Mouse (Mus musculus) liver, postnatal 0 days (tissue): ENCODE measurements around the gene Ino80. TPM values are rescaled to one million over a fixed set of nuclear protein-coding genes. Genes with fewer than 3 reads are reported as not detected.
A peak's percentile ranks its signal among the peaks of the same experiment; 100 is the strongest.

Experiments used
- ATAC-seq: fragments of 200-750 bp; cut with Nextera tagmentation; 2 replicates; pipeline ENCODE4 v1.8.0; 2017; ENCODE audit warnings: mild to moderate bottlenecking, moderate library complexity
- DNase-seq: peaks from one replicate; pipeline ENCODE4 v3.0.0-alpha.2; 2016
- H3K27ac ChIP-seq: fragments of 300-500 bp; sonication (generic); 2 replicates; pipeline ENCODE4 v1.5.1; 2014; ENCODE audit warnings: antibody characterized with exemption, moderate library complexity, mild to moderate bottlenecking, low read depth
- H3K27me3 ChIP-seq: fragments of 300-500 bp; sonication (generic); 2 replicates; pipeline ENCODE4 v1.6.1; 2014; ENCODE audit warnings: low read length, control low read depth, mixed read lengths; ENCODE audit not compliant: insufficient read depth
- H3K36me3 ChIP-seq: fragments of 300-500 bp; sonication (generic); replicated peaks from 2 replicates; pipeline ENCODE4 v1.6.1; 2014; ENCODE audit warnings: mild to moderate bottlenecking, control low read depth, low read length, moderate library complexity, mixed read lengths; ENCODE audit not compliant: insufficient read depth
- H3K4me1 ChIP-seq: fragments of 300-500 bp; sonication (generic); 2 replicates; pipeline ENCODE4 v1.6.1; 2014; ENCODE audit warnings: antibody characterized with exemption, mild to moderate bottlenecking, control low read depth; ENCODE audit not compliant: insufficient read depth
- H3K4me2 ChIP-seq: fragments of 300-500 bp; sonication (generic); 2 replicates; pipeline ENCODE4 v1.6.1; 2014; ENCODE audit warnings: low read depth, mild to moderate bottlenecking, low read length, moderate library complexity, mixed read lengths
- H3K4me3 ChIP-seq: fragments of 300-500 bp; sonication (generic); 2 replicates; pipeline ENCODE4 v1.5.1; 2014; ENCODE audit warnings: low read depth, low read length
- H3K9ac ChIP-seq: fragments of 300-500 bp; sonication (generic); replicated peaks from 2 replicates; pipeline ENCODE4 v1.6.1; 2014; ENCODE audit warnings: mild to moderate bottlenecking, moderate library complexity
- H3K9me3 ChIP-seq: fragments of 300-500 bp; sonication (generic); 2 replicates; pipeline ENCODE4 v1.6.1; 2016; ENCODE audit warnings: mild to moderate bottlenecking, control low read depth, low read length, mixed read lengths
- CTCF ChIP-seq: sonication (generic); IDR thresholded peaks from 2 replicates; pipeline ENCODE4 v1.5.1; 2016; ENCODE audit warnings: antibody characterized with exemption, low read depth
- EP300 ChIP-seq: IDR thresholded peaks from 2 replicates; pipeline ENCODE4 v1.6.1; 2016; ENCODE audit warnings: antibody characterized with exemption, low read depth, mild to moderate bottlenecking
- WGBS: fragments of 180-500 bp; shearing (Covaris S2); extraction: QIAGEN DNeasy Blood & Tissue Kit; methylation state at CpG from one replicate; pipeline ENCODE4 v1.1.7; 2014; ENCODE audit not compliant: insufficient replicate concordance; 5-methylcytosine and 5-hydroxymethylcytosine counted together
- polyA plus RNA-seq: library from polyadenylated mRNA; unstranded; fragments of >200 nt; fragmentation: Nextera tagmentation; extraction: Ambion mirVana; gene quantifications from 2 replicates; pipeline ENCODE4 v1.2.1, GENCODE M21; 2015

Ino80 gene
- polyA plus RNA-seq, 1 experiment from 2014 or later = 0.97 TPM

- Histone ChIP-seq H3K9ac (no peak overlapping the region), H3K27ac (no peak overlapping the region), H3K36me3 (no peaks in the 10 kb centered on the region), H3K9me3 (no peaks in the 10 kb centered on the region), H3K4me1 (0 out of 2 replicates have a peak, but pooled peaks cover 3% of the 10 kb centered on the region), H3K4me2 (no peak overlapping the region), H3K4me3 (no peak overlapping the region), H3K27me3 (no peaks in the 10 kb centered on the region)
- 67% methylated on average over 4 of the region's 4 CpGs for WGBS
- DNase-seq (no peak), ATAC-seq (no peak)
- TF ChIP-seq EP300 (no peak), CTCF (no peak)
These were observed 13.5 kb downstream of the Ino80 start for GRCm38 (mm10) chr2:119463945-119464344.

DNA sequence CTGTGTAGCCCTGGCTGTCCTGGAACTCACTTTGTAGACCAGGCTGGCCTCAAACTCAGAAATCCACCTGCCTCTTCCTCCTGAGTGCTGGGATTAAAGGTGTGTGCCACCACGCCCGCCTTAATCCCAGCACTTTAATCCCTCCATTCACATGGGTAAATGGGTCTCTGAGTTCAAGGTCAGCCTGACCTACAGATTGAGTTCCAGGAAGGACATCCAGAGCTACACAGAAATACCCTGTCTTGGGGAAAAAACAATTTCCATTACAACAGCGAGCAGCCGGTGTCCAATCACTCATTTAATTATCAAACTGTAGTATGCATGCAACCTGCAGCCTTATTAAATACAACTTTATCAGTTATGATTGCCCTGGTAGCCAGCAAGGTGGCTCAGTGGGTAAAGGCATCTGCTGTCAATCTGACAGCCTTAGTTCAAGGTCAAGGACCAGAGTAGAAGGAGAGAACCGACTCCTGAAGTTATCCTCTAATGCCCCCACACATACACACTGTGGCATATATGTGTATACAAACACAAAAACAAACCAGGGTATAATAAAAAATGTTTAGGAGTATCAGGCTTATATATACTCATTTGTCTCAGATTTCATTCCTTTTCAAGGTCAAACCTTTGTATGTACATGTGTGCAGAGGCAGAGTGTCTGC, 14.2 kb downstream of the Ino80 start:
- no peak overlapping the region for H3K4me2 ChIP-seq
- WGBS = 83% methylated on average over 5 of the region's 5 CpGs

GRCm38 (mm10) chr2:119461028-119461427, 16.5 kb downstream of the Ino80 start:
- no peaks in the 10 kb centered on the region for H3K27me3 ChIP-seq
- peaks cover 8% of the 10 kb centered on the region for H3K36me3 ChIP-seq
- WGBS = 91% methylated on average over 3 of the region's 3 CpGs
- DNase-seq (no peak), ATAC-seq (no peak)
- H3K4me1 ChIP-seq = 0 out of 2 replicates have a peak, but pooled peaks cover 3% of the 10 kb centered on the region
- H3K9ac ChIP-seq = no peak overlapping the region
- H3K4me3 ChIP-seq = no peak overlapping the region
- TF ChIP-seq EP300 (no peak), CTCF (peak; percentile 51)
- no peaks in the 10 kb centered on the region for H3K9me3 ChIP-seq
- no peak overlapping the region for H3K27ac ChIP-seq
- H3K4me2 ChIP-seq = no peak overlapping the region

More for the DNA sequence above, 14.2 kb downstream of the Ino80 start:
- no peak for DNase-seq
- H3K4me1 ChIP-seq = 0 out of 2 replicates have a peak, but pooled peaks cover 3% of the 10 kb centered on the region
- no peak for TF ChIP-seq CTCF
- TF ChIP-seq EP300 = no peak
- H3K36me3 ChIP-seq = no peaks in the 10 kb centered on the region
- H3K9me3 ChIP-seq = no peaks in the 10 kb centered on the region
- no peak for ATAC-seq
- H3K9ac ChIP-seq = no peak overlapping the region
- H3K27ac ChIP-seq = no peak overlapping the region
- H3K4me3 ChIP-seq = no peak overlapping the region
- H3K27me3 ChIP-seq = no peaks in the 10 kb centered on the region

- Histone ChIP-seq H3K27ac (no peak overlapping the region), H3K4me1 (no peaks in the 10 kb centered on the region), H3K36me3 (peaks cover 51% of the 10 kb centered on the region), H3K9ac (no peak overlapping the region), H3K27me3 (no peaks in the 10 kb centered on the region), H3K4me2 (no peak overlapping the region), H3K4me3 (no peak overlapping the region), H3K9me3 (no peaks in the 10 kb centered on the region)
- ATAC-seq = no peak
- 85% methylated on average over 3 of the region's 3 CpGs for WGBS
- TF ChIP-seq EP300 (no peak), CTCF (no peak)
- DNase-seq = no peak
These were observed 22.9 kb downstream of the Ino80 start for GRCm38 (mm10) chr2:119454558-119454957.

DNA sequence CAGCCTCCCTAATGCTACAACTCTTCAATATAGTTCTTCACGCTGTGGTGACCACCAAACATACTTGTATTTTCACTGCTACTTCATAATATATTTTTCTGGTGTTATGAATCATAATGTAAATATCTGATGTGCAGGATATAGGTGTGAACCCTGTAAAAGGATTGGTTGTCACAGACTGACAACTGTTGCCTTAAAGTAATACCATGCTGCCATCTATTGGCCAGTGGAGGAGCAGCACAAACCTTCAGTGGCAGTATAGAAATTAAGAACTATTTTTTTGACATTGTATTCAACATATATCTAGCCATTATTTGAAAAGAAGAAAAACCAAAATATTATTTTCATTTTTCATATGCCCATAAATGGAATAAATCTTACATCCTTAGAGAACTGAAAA, 40.5 kb downstream of the Ino80 start:
- Histone ChIP-seq H3K4me2 (no peak overlapping the region), H3K36me3 (peaks cover 35% of the 10 kb centered on the region), H3K9me3 (no peaks in the 10 kb centered on the region), H3K27me3 (no peaks in the 10 kb centered on the region), H3K4me1 (no peaks in the 10 kb centered on the region), H3K9ac (no peak overlapping the region), H3K4me3 (no peak overlapping the region), H3K27ac (no peak overlapping the region)
- WGBS = 88% methylated on average over 1 of the region's 1 CpGs
- DNase-seq (peak; percentile 34), ATAC-seq (peak; percentile 38; the same call in 1 of the 2 replicates)
- TF ChIP-seq CTCF (peak; percentile 79), EP300 (no peak)

GRCm38 (mm10) chr2:119436467-119436866, 41.0 kb downstream of the Ino80 start:
- TF ChIP-seq CTCF (no peak), EP300 (no peak)
- Histone ChIP-seq H3K27ac (no peak overlapping the region), H3K27me3 (no peaks in the 10 kb centered on the region), H3K4me2 (no peak overlapping the region), H3K4me1 (no peaks in the 10 kb centered on the region), H3K9me3 (no peaks in the 10 kb centered on the region), H3K9ac (no peak overlapping the region), H3K36me3 (peaks cover 34% of the 10 kb centered on the region), H3K4me3 (no peak overlapping the region)
- WGBS = 86% methylated on average over 4 of the region's 4 CpGs
- DNase-seq (no peak), ATAC-seq (no peak)
